Mouse (Mus musculus) kidney, adult 10 weeks (tissue): ENCODE measurements around the gene Olfr132. TPM values are rescaled to one million over a fixed set of nuclear protein-coding genes. Genes with fewer than 3 reads are reported as not detected.

Experiments used
- polyA plus RNA-seq: library from polyadenylated mRNA; stranded (reverse); fragments of 350-450 nt; fragmentation: Illumina TruSeq; extraction: RNeasy Lipid Tissue Mini Kit (QIAGEN cat#74804); gene quantifications from one replicate; pipeline ENCODE4 v1.2.3, GENCODE M21; 2014; ENCODE audit warnings: low read depth, low replicate concordance

The Olfr132 gene
- polyA plus RNA-seq, result not detected

GRCm38 (mm10) chr17:38134426-38134825, at the start of gene Olfr132:
Olfr132 (minus strand) TSS chr17:38134526.

GRCm38 (mm10) chr17:38171088-38171487, 36.8 kb upstream of the Olfr132 start, which contains the start of gene Olfr134:
Olfr134 (plus strand) TSS chr17:38171388.

GRCm38 (mm10) chr17:38144981-38145380, 10.7 kb upstream of the Olfr132 start, which contains the start of gene Olfr133:
Olfr133 (plus strand) TSS chr17:38145281.

GRCm38 (mm10) chr17:38088593-38088992, 45.7 kb downstream of the Olfr132 start, which contains the start of gene Olfr131:
Olfr131 (minus strand) TSS chr17:38088693.

Other genes with a start within 250 kb of the Olfr132 start
- not detected for gene Olfr127, start 234.1 kb downstream of the Olfr132 start, polyA plus RNA-seq
- not detected for gene Olfr128, start 214.0 kb downstream of the Olfr132 start, polyA plus RNA-seq
- gene Olfr761, start 181.4 kb downstream of the Olfr132 start, polyA plus RNA-seq, result not detected
- not detected for gene Olfr129, start 74.4 kb downstream of the Olfr132 start, polyA plus RNA-seq
- gene Olfr130, start 70.6 kb downstream of the Olfr132 start, polyA plus RNA-seq, result not detected
- gene Olfr131, start 45.8 kb downstream of the Olfr132 start, polyA plus RNA-seq, result not detected
- not detected for gene Olfr133, start 10.8 kb upstream of the Olfr132 start, polyA plus RNA-seq
- gene Olfr134, start 36.9 kb upstream of the Olfr132 start, polyA plus RNA-seq, result not detected
- gene Olfr135, start 69.8 kb upstream of the Olfr132 start, polyA plus RNA-seq, result not detected
- not detected for gene Olfr138, start 126.5 kb upstream of the Olfr132 start, polyA plus RNA-seq
- gene Olfr137, start 173.0 kb upstream of the Olfr132 start, polyA plus RNA-seq, result not detected
- gene Olfr136, start 195.3 kb upstream of the Olfr132 start, polyA plus RNA-seq, result not detected